Mouse (Mus musculus): ENCODE results near the gene Rnf220. TPM values are rescaled to one million over a fixed set of nuclear protein-coding genes. Genes with fewer than 3 reads are reported as not detected.

Rnf220 gene
- total RNA-seq, 2 experiments from 2014 or later, result 38.0 to 38.5 TPM

GRCm38 (mm10) chr4:117357104-117357503 is 139.7 kb downstream of the Rnf220 start:
- intact Hi-C loops (cut with DNase I; ENCODE audit: low total_unique reads), result no loop called here
- no peak for DNase-seq

- DNase-seq, result peak; percentile 53
Observed at GRCm38 (mm10) chr4:117356223-117356622, 140.6 kb downstream of the Rnf220 start.

DNA sequence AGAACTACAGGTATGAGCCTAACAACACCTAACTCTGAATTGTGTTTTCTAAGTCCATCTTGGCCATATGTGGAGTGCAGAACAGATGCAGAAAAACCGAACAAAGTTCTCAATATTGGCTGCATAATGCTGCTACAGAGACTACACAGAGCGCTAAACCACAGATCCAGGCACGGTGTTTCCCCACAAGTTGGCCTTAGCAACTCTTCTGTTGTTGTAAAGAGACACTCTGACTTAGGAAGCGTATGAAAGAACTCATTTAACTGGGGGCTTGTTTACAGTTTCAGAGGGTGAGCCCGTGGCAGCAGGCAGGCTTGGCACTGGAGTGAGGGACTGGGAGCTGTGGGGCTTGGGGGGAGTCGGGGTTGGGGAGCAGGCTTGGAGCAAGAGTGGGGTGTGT is 142.2 kb downstream of the Rnf220 start:
- intact Hi-C loops (cut with DNase I; ENCODE audit: low total_unique reads), result no loop called here
- DNase-seq, result no peak

More at GRCm38 (mm10) chr4:117356223-117356622, 140.6 kb downstream of the Rnf220 start:
- intact Hi-C loops (cut with DNase I; ENCODE audit: low total_unique reads), result no loop called here

DNA sequence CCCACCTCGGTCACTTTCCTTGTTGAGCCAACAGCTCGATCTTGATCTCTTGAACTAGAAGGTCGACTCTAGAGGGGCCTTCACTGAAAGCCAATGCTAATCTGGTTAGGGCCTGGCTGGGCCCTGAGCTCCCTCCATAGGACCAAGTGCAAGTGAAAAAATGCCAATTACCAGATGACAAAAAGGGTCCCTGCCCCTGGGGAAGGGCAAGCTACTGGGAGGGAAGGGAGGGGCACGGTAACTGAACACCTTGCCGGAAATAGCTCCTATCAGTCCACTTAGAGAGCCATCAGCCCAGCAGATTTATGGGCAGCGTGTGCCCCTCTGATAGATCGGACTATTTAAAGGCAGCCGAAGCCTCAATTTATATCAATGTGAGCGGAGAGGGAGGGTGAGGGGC is 143.9 kb downstream of the Rnf220 start:
- intact Hi-C loops (cut with DNase I; ENCODE audit: low total_unique reads), result no loop called here
- no peak for DNase-seq

- no peak for DNase-seq
- intact Hi-C loops (cut with DNase I; ENCODE audit: low total_unique reads), result no loop called here
Observed at GRCm38 (mm10) chr4:117352071-117352470, 144.8 kb downstream of the Rnf220 start.

- no peak for DNase-seq
- intact Hi-C loops (cut with DNase I; ENCODE audit: low total_unique reads), result no loop called here
Observed at GRCm38 (mm10) chr4:117350139-117350693, 146.6 kb downstream of the Rnf220 start.

GRCm38 (mm10) chr4:117349327-117349726 is 147.5 kb downstream of the Rnf220 start:
- intact Hi-C loops (cut with DNase I; ENCODE audit: low total_unique reads), result no loop called here
- DNase-seq, result no peak

GRCm38 (mm10) chr4:117346025-117346424 is 150.8 kb downstream of the Rnf220 start:
- no peak for DNase-seq
- intact Hi-C loops (cut with DNase I; ENCODE audit: low total_unique reads), result loop anchor here (2.0 kb wide), 1 partner anchor 75 kb away; no protein-coding TSS in a partner anchor

DNA sequence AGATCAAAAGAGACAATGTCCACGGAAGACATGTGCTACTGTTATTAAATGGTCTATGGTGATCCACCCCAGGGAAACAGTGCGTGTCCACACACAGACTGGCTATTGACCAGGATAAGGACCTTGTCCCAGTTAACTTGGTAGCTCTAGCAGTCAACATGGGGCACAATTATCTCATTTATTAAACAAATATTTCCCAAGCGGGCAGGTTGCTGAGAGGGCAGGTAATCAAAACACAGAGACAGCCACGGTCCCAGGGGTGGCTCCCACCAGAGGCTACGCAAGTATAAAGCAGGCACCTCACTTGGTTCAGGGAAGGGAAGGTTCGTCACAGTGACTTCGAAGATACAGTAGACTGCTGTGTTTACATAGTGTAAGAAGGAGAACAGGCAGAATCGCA is 153.5 kb downstream of the Rnf220 start:
- intact Hi-C loops (cut with DNase I; ENCODE audit: low total_unique reads), result no loop called here
- DNase-seq, result no peak

DNA sequence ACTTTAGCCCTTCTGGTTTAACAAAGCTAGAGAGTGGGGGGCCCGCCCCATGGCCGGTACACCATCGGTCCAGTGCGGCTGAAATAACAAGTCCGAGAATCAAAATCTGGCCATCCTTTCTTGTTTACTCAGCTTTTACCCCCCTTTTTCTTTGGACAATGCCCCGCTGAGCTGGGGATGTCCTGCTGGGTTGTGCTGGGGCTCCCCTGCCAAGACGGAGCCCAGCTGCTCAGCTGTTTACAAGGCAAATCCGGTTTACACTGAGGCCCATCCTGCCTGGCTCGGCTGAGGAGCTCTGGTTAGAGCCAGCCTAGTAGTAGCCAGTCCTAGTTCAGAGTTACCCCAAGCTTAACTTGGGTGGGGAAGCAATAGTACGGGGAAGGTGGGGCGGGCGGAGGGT is 154.1 kb downstream of the Rnf220 start:
- peak; percentile 39 for DNase-seq
- intact Hi-C loops (cut with DNase I; ENCODE audit: low total_unique reads), result no loop called here

DNA sequence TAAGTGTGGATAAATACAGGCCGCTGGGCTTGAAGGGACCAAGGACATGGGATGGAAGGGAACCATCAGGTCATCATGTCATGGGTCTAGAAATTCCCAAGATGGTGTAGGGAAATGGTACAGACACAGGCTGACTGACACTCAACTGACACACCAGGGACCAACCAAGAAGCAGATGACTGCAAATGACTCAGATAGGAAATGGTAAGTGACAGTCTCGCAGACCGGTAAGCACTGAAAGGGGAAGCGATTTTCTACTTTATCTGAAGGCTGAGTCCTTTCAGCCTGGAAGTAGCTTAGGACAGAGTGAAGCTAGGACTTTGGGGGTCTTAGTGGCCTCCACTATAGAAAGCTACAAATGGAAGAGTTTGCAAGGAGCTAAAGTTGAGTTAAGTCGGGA is 155.6 kb downstream of the Rnf220 start:
- intact Hi-C loops (cut with DNase I; ENCODE audit: low total_unique reads), result no loop called here
- no peak for DNase-seq

- intact Hi-C loops (cut with DNase I; ENCODE audit: low total_unique reads), result no loop called here
- DNase-seq, result no peak
Observed at GRCm38 (mm10) chr4:117339796-117340195, 157.1 kb downstream of the Rnf220 start.

DNA sequence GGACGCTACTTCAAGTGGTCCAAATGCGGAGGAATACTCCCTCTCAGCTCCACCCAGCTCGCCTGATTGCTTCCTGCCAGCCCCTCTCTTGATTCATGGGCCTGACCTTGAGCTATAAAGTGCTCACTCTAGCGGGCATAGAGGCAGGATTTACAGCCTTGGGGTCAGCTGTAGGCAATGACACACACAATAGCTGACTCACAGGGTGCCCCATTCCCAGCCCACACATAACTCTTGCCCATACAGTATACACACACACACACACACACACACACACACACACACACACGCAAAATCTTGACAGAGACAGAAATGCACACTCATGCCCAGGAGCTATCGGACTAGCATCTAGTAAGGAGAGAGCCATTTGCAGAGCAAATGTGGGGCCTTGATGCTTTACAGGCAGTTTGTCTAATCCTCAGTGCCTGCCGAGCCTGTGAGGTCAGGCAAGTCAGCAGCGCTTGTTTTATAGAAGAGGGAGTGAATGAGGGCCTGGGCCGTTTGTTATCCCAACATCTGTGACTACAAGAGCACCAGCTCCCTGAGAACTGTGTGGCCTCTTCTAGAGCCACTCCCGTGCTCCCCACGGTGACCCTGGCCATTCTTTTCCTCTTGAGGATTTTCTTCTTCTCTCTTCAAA is 165.9 kb downstream of the Rnf220 start:
- intact Hi-C loops (cut with DNase I; ENCODE audit: low total_unique reads), result no loop called here

DNA sequence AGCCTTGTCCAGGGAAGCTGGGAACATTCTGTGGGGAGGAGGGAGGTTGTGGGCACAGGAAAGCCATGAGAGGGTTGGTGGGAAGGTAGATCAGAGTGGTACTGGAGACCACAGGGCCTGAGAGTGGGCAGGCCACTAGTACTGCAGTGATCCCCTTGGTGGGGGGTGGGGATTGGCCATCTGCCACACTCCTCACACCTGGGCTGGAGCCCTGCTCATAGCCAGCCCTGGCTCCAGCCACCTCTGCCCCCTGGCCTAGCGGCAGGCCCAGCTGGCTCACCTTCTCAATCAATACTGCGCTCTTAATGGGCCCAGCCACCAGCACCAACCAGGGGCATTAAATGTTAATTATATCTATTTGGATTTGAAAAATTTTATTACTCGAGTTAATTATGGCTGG is 166.7 kb downstream of the Rnf220 start:
- intact Hi-C loops (cut with DNase I; ENCODE audit: low total_unique reads), result no loop called here
- DNase-seq, result no peak

More for the DNA sequence above, 165.9 kb downstream of the Rnf220 start:
- no peak for DNase-seq

GRCm38 (mm10) chr4:117326915-117327314 is 169.9 kb downstream of the Rnf220 start:
- intact Hi-C loops (cut with DNase I; ENCODE audit: low total_unique reads), result loop anchor here (5.0 to 10.0 kb wide), 2 partner anchors 200 to 348 kb away; no protein-coding TSS in a partner anchor
- DNase-seq, result no peak

DNA sequence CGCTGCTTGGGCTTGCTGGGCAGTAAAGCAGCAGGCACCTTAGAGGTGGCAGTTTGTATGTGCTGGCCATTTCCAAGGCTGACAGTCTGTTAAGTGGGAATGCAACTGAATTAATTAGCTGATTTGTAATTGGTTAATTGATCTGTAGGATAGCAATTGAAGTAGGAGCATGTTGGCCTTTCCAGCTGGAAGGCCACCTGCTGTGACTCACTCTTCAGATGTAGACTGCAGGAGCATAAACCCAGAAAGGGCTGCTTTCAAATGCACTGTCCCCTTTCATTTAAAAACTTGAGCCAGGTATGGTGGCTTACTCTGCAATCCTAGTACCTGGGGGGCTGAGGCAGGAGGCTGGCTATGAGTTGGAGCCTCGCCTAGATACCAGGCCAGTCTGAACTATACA is 171.8 kb downstream of the Rnf220 start:
- intact Hi-C loops (cut with DNase I; ENCODE audit: low total_unique reads), result loop anchor here (5.0 to 10.0 kb wide), 2 partner anchors 202 to 350 kb away; no protein-coding TSS in a partner anchor
- no peak for DNase-seq

- intact Hi-C loops (cut with DNase I; ENCODE audit: low total_unique reads), result loop anchor here (10.0 kb wide), 1 partner anchor 351 kb away; no protein-coding TSS in a partner anchor
- DNase-seq, result peak; percentile 64
Observed at GRCm38 (mm10) chr4:117323515-117324344, 173.1 kb downstream of the Rnf220 start.

DNA sequence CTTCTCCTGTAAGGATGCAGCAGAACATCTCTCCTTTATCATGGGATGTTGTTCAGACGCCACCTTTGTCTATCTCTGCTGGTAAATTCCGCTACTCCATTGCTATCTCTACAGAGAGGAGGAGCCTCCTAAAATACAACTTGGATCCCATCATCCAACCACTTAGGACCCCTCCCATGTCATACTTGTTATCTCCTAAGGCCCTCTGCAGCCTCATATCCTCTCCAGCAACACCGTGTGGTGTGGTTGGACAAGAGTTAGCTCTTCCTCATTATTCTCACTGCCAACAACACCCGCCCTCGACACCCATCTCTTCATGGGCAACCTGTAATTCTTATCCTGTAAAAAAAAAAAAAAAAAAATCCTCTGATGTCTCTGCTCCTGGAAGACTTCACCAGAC is 175.8 kb downstream of the Rnf220 start:
- no peak for DNase-seq
- intact Hi-C loops (cut with DNase I; ENCODE audit: low total_unique reads), result loop anchor here (10.0 kb wide), 1 partner anchor 354 kb away; no protein-coding TSS in a partner anchor

- DNase-seq, result no peak
- intact Hi-C loops (cut with DNase I; ENCODE audit: low total_unique reads), result no loop called here
Observed at GRCm38 (mm10) chr4:117318508-117318907, 178.3 kb downstream of the Rnf220 start.

DNA sequence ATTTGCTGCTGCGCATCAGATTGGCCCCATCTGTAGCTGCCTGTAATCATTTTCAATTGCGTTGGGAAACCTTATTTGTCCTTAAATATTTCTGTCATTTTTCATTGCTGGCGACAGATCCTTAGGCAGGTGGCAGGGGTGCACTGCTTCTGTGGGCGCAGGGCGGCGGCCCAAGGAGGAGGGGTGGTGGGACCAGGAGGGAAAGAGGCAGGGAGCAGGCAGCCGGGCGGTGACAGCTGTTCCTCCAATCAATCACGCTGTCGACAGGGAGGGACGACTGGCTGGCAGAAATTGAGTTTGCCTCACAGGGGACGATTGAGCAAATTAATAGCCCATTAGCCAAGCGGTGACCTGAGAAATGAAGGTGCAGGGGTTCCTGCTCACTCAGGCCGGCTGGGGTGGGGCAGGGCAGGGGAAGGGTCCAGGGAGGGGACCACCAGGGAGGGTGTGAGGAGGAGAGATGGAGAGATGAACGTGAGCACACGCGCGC is 179.1 kb downstream of the Rnf220 start:
- intact Hi-C loops (cut with DNase I; ENCODE audit: low total_unique reads), result no loop called here
- peak; percentile 45 for DNase-seq
